Mouse (Mus musculus): Measurements from ENCODE around the gene Nup210.
A peak's percentile ranks its signal among the peaks of the same experiment; 100 is the strongest.
"Not testable (repeated sequence)": the region's sequence is repeated elsewhere in the genome, so short reads cannot be mapped to it uniquely, and the experiment has no call there.

Nup210 gene

GRCm38 (mm10) chr6:91139846-91140245 lies 23.2 kb upstream of the Nup210 start:
- DNase-seq (ENCODE audit: low spot score), result peak; percentile 86

- DNase-seq (ENCODE audit: low spot score), result no peak
These were observed 20.8 kb upstream of the Nup210 start for GRCm38 (mm10) chr6:91137343-91137956.

DNA sequence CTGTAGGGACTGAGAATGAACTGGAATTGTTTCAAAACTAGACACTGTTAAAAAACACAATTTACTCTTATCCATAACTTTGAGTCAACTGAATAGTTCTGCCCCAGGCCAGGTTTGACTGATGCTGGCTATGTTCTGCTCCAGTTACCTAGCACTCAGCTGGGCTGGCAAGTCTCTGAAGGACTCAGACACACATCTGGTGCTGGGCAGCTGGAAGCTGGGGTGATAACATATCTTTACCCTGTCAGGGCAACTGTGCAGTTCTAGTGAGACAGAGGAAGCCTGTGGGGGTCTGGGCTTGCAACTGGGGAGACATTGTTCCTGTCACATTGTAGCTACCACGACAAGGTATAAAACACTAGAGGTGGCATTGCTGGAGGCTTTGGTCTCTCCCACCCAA lies 14.2 kb upstream of the Nup210 start:
- no peak for DNase-seq (ENCODE audit: low spot score)

GRCm38 (mm10) chr6:91128996-91129395 lies 12.4 kb upstream of the Nup210 start:
- DNase-seq (ENCODE audit: low spot score), result no peak

- no peak for DNase-seq (ENCODE audit: low spot score)
These were observed 8.6 kb upstream of the Nup210 start for GRCm38 (mm10) chr6:91125228-91125585.

DNA sequence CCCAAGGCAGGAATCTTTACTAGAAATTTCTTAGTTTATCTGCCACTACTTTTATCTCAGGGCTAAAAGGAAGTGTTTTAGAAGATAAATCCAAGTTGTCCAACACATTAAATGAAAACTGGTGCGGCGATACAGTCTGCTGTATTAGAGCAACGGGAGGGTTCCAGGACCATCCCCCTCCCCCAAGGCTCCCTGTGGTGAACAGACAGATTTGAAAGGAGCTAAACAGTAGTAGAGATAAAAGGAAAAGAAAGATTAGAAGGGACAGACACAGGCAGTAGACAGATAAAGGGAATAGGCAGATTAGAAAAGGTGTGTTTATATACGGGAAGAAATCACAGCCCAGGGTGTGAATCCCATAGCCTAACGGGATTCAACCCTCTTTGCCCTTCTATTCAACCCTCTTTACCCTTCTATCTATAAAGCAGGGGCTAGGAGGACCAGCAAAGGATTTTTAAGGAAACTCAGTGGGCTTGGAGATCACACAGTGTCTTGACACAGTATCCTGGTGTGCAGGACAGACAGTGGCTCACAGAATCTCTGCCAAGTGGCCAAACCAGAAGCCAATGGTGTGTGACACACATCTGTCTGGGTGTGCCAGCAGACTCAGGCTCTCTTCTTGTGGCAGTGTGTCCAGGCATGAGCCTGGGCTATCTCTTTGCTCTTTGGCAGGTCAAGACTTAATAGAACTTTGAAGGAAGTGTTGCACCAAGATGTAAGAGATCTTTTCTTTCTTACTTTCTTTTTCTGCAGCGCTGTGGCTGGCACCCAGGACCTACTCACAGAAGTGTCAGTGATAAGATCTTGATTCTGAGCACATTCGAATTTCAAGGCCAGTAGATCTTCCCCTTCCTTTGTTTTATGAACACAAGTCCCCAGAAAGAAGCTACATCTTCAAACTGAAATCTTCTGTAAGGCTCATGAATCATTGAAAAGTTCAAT lies 7.9 kb upstream of the Nup210 start:
- DNase-seq (ENCODE audit: low spot score), result no peak

DNA sequence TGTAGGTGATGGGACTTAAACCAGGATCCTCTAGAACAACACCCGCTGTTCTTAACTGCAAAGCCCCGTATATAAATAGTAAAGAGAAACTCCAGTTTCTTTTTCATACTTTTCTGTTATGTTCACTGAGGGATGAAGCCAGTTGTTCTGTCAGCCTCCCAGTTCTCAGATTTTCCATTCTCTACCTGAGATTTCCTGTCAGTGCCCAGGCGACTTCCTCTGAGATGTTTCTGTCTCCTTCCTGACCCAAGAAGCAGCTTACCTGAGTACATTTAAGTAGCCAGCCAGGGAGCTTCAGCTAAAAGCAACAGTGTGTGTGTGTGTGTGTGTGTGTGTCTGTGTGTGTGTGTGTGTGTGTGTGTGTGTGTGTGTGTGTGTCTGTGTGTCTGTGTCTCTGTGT lies 6.8 kb upstream of the Nup210 start:
- no peak for DNase-seq (ENCODE audit: low spot score)

DNA sequence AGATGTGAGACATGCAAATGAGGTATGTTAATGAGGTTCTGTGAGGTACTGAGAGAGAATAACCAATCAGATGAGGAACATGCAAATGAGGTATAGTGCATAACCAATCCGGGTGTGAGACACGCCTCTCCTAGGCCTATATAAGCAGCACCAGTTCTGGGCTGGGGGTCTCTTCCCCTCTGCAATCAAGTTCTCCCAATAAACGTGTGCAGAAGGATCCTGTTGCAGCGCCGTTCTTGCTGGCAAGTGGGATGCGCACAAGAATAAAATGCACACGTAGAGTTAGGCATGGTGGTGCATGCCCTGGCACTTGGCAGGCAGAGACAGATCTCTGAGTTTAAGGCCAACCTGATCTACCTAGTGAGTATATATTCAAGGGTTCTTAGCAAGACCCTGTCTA lies 4.5 kb upstream of the Nup210 start:
- DNase-seq (ENCODE audit: low spot score), result not testable (repeated sequence)

DNA sequence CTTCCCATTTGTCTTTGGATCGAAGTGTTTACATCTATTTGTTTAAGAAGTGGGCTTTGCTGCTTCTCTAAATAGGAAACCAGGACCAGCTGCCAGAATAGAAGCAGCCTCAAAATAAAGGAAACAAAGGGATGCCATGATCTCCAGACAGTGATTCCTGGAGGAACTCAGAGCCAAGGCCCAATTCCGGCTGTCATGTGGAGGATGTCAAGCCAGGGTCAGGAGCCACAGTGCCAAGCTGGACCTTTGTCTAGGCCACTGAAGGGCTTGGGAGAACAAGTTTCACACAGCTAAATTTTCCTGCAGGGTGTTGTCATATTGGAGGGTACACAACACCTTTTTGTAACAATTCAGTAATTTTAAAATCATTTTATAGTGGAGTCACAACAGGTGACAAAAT lies 3.6 kb upstream of the Nup210 start:
- no peak for DNase-seq (ENCODE audit: low spot score)

DNA sequence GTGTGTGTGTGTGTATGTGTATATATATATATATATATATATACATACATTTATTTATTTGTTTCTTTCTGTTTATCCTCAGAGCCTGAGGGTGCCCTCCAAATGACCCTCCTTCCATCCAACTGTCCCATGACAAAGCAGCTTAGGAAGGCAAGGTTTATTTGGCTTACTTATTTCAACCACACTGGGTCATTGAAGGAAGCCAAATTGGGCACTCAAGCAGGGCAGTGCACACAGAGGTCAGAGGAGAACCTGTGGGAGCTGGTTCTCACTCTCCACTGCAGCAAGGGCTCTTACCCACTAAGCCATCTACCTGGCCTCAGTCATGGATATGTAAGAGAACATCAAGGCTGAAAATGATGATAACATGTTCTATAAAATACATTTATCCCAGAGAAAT lies 1.9 kb upstream of the Nup210 start:
- no peak for DNase-seq (ENCODE audit: low spot score)

DNA sequence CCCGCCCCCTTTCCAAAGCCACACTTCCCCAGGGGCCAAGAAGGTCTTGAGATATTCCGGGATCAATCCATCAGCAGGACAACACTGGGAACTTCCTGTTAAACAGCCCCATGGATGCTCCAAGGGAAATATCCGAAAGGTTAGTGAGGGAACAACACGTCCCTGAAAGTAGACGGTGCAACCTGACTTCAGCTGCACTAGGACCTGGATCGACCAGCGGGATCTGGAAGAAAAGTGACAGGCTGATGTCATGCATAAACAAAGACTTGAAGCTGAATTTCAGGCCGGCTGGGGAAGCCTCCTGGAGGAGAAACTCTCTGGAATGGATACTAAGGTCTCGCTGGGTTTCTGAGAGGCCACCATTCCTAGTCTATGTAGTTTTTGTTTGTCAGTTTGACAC lies 520 bp upstream of the Nup210 start:
- no peak for DNase-seq (ENCODE audit: low spot score)

GRCm38 (mm10) chr6:91115863-91116243 lies 776 bp downstream of the Nup210 start:
- DNase-seq (ENCODE audit: low spot score), result peak; percentile 17

- DNase-seq (ENCODE audit: low spot score), result peak; percentile 32
These were observed 1.5 kb downstream of the Nup210 start for GRCm38 (mm10) chr6:91115158-91115557.

GRCm38 (mm10) chr6:91114716-91115115 lies 1.9 kb downstream of the Nup210 start:
- no peak for DNase-seq (ENCODE audit: low spot score)

GRCm38 (mm10) chr6:91111954-91112252 lies 4.7 kb downstream of the Nup210 start:
- no peak for DNase-seq (ENCODE audit: low spot score)

- DNase-seq (ENCODE audit: low spot score), result no peak
These were observed 5.3 kb downstream of the Nup210 start for GRCm38 (mm10) chr6:91111141-91111953.

DNA sequence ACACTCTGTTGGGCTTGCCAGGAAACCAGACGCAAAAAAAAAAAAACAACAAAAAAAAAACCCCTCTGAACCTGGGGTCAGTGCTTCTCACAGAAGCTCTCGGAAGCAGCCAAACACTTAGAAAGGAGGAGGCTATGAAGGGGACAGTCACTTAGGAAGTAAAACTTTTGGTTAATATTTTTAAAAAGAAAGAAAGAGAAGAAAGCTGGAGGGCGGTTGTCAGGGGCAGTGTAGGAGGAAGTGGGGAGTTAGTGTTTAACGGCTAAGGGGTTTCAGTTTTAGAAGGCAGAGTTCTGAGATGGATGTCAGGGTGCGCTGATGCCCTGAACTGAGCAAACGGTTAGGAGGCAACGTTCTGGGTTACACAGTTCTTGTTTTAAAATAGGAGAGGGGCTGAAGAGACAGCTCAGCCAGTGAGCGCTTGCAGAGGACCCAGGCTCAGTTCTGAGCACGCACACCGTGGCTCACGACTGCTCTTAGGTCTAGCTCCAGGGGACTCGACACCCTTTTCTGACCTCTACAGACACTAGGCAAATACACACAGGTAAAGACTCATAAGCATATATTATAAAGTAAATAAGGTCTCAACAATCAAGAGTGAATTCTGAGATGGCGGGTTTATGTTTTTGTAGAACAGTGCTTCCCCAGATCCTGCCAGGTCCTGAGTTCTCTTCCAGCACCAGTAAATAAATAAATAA lies 6.2 kb downstream of the Nup210 start:
- DNase-seq (ENCODE audit: low spot score), result no peak

DNA sequence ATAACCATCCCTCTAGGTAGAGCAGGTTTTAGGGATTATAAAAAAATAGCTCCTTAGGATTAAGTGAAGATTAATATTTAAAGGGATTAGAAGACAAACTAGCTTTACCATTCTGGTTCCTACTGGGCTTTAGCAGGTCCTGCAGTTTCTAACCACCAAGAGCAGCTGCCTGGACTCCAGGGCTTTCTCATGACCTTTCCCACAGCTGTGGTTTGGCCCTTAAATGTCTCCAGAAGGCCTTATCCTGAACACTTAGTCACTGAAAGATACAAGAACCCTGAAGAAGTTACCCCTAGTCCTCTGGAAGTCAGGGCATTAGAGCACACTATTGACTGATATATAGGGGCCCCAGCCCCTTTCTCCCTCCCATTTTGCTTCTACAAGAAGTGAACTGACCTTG lies 7.1 kb downstream of the Nup210 start:
- DNase-seq (ENCODE audit: low spot score), result no peak

DNA sequence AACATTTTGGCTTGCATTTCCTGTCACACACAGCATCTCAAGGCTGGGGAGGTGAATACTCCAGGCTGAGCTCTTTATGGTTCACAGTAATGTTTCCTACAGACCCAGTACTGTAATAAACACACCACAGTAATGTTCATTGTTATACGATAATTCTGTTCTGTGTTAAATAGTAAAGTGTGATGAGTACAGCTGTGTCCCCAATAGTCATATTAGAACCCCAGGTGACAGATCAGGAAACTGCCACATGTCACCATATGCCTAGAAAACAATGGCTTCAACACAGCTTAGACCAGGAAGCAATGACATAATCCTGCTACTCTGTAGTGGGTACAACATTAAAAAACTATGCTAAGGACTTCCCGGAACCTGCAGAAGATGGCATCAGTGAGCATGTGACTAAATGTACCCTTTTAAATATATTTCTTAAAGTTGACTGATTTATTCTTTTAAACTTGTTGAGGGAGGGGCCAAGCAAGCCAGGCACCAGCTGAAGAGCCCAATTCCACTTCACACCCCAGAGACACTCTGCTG lies 7.6 kb downstream of the Nup210 start:
- DNase-seq (ENCODE audit: low spot score), result no peak

GRCm38 (mm10) chr6:91108301-91108916 lies 8.2 kb downstream of the Nup210 start:
- no peak for DNase-seq (ENCODE audit: low spot score)

DNA sequence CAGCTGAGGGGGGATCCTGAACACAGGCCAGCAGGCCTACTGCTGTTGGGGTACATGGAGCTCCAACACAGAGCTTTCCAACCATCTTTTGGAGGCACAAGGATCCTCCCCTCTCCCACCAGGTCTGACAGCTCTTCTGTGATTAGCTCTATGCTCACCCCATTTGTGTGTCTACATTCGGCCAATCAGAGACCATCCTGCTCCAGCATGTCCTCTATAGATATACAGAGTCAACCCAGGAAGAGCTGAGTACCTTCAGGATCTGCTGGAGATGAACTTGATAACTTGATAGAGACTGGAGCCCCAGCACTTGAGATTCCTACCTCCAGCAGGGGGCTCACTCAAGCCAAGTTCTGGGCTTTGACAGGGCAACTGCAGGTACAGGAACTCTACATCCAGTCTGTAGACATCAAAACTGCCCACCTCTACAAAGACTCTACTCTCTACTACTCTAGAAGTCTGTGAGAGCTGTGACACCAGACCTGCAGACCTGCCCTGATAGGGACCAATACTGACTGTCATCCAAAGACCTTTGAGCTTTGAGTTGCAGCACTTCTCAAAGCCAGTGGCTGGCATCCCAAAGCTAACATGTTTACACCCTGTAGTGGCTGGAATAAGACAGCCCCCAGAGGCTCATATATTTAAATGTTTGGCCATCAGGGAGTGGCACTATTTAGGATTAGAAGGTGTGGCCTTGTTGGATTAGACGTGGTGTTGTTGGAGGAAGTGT lies 11.1 kb downstream of the Nup210 start:
- no peak for DNase-seq (ENCODE audit: low spot score)

All from embryo, embryonic 10 days (tissue).